Mouse (Mus musculus): ENCODE results near the gene Tbc1d22a. TPM values are rescaled to one million over a fixed set of nuclear protein-coding genes. Genes with fewer than 3 reads are reported as not detected.

The Tbc1d22a gene
- polyA plus RNA-seq, 1 experiment from 2014 or later = 11.6 TPM

- Histone ChIP-seq H3K4me2 (ENCODE audit: low read length) (no peak overlapping the region), H3K9ac (replicated peaks; ENCODE audit: low read depth, low read length) (no peak overlapping the region), H3K9me3 (ENCODE audit: control insufficient read depth, low read length) (no peaks in the 10 kb centered on the region), H3K27me3 (replicated peaks; ENCODE audit: control insufficient read depth, insufficient read depth, low read length) (no peaks in the 10 kb centered on the region), H3K4me1 (replicated peaks; ENCODE audit: control insufficient read depth, insufficient read depth, low read length) (peaks cover 34% of the 10 kb centered on the region), H3K27ac (ENCODE audit: low read length) (0 out of 2 replicates have a peak overlapping the region, but pooled peaks have one; percentile 33), H3K36me3 (ENCODE audit: control insufficient read depth, insufficient read depth) (no peaks in the 10 kb centered on the region), H3K4me3 (replicated peaks; ENCODE audit: low read length) (no peak overlapping the region)
- ATAC-seq = peak; percentile 51
- 20% methylated on average over 7 of the region's 7 CpGs for WGBS
Observed at GRCm38 (mm10) chr15:86330454-86330853, 116.2 kb downstream of the Tbc1d22a start.

GRCm38 (mm10) chr15:86331501-86332245 lies 117.4 kb downstream of the Tbc1d22a start:
- Histone ChIP-seq H3K4me3 (replicated peaks; ENCODE audit: low read length) (no peak overlapping the region), H3K36me3 (ENCODE audit: control insufficient read depth, insufficient read depth) (no peaks in the 10 kb centered on the region), H3K27ac (ENCODE audit: low read length) (no peak overlapping the region), H3K4me1 (replicated peaks; ENCODE audit: control insufficient read depth, insufficient read depth, low read length) (peaks cover 34% of the 10 kb centered on the region), H3K27me3 (replicated peaks; ENCODE audit: control insufficient read depth, insufficient read depth, low read length) (no peaks in the 10 kb centered on the region), H3K4me2 (ENCODE audit: low read length) (no peak overlapping the region), H3K9me3 (ENCODE audit: control insufficient read depth, low read length) (no peaks in the 10 kb centered on the region), H3K9ac (replicated peaks; ENCODE audit: low read depth, low read length) (no peak overlapping the region)
- WGBS = 72% methylated on average over 8 of the region's 8 CpGs
- ATAC-seq = no peak

GRCm38 (mm10) chr15:86333176-86333575 lies 118.9 kb downstream of the Tbc1d22a start:
- Histone ChIP-seq H3K4me3 (replicated peaks; ENCODE audit: low read length) (no peak overlapping the region), H3K9me3 (ENCODE audit: control insufficient read depth, low read length) (no peaks in the 10 kb centered on the region), H3K36me3 (ENCODE audit: control insufficient read depth, insufficient read depth) (no peaks in the 10 kb centered on the region), H3K4me1 (replicated peaks; ENCODE audit: control insufficient read depth, insufficient read depth, low read length) (peaks cover 34% of the 10 kb centered on the region), H3K27ac (ENCODE audit: low read length) (no peak overlapping the region), H3K4me2 (ENCODE audit: low read length) (no peak overlapping the region), H3K27me3 (replicated peaks; ENCODE audit: control insufficient read depth, insufficient read depth, low read length) (no peaks in the 10 kb centered on the region), H3K9ac (replicated peaks; ENCODE audit: low read depth, low read length) (no peak overlapping the region)
- ATAC-seq = no peak
- WGBS = 91% methylated on average over 4 of the region's 4 CpGs

GRCm38 (mm10) chr15:86333606-86334005 lies 119.3 kb downstream of the Tbc1d22a start:
- Histone ChIP-seq H3K9me3 (ENCODE audit: control insufficient read depth, low read length) (no peaks in the 10 kb centered on the region), H3K27ac (ENCODE audit: low read length) (no peak overlapping the region), H3K27me3 (replicated peaks; ENCODE audit: control insufficient read depth, insufficient read depth, low read length) (no peaks in the 10 kb centered on the region), H3K9ac (replicated peaks; ENCODE audit: low read depth, low read length) (no peak overlapping the region), H3K4me3 (replicated peaks; ENCODE audit: low read length) (no peak overlapping the region), H3K36me3 (ENCODE audit: control insufficient read depth, insufficient read depth) (no peaks in the 10 kb centered on the region), H3K4me2 (ENCODE audit: low read length) (no peak overlapping the region), H3K4me1 (replicated peaks; ENCODE audit: control insufficient read depth, insufficient read depth, low read length) (peaks cover 30% of the 10 kb centered on the region)
- no peak for ATAC-seq
- WGBS = 83% methylated on average over 2 of the region's 2 CpGs

- no peaks in the 10 kb centered on the region for H3K36me3 ChIP-seq (ENCODE audit: control insufficient read depth, insufficient read depth)
- ATAC-seq = no peak
- H3K4me2 ChIP-seq (ENCODE audit: low read length) = no peak overlapping the region
- H3K27me3 ChIP-seq (replicated peaks; ENCODE audit: control insufficient read depth, insufficient read depth, low read length) = no peaks in the 10 kb centered on the region
- H3K4me1 ChIP-seq (replicated peaks; ENCODE audit: control insufficient read depth, insufficient read depth, low read length) = peaks cover 29% of the 10 kb centered on the region
- H3K9me3 ChIP-seq (ENCODE audit: control insufficient read depth, low read length) = no peaks in the 10 kb centered on the region
- 100% methylated on average over 4 of the region's 4 CpGs for WGBS
- no peak overlapping the region for H3K27ac ChIP-seq (ENCODE audit: low read length)
- H3K9ac ChIP-seq (replicated peaks; ENCODE audit: low read depth, low read length) = no peak overlapping the region
- H3K4me3 ChIP-seq (replicated peaks; ENCODE audit: low read length) = no peak overlapping the region
Observed at GRCm38 (mm10) chr15:86334276-86334675, 120.0 kb downstream of the Tbc1d22a start.

- Histone ChIP-seq H3K27me3 (replicated peaks; ENCODE audit: control insufficient read depth, insufficient read depth, low read length) (no peaks in the 10 kb centered on the region), H3K27ac (ENCODE audit: low read length) (no peak overlapping the region), H3K36me3 (ENCODE audit: control insufficient read depth, insufficient read depth) (no peaks in the 10 kb centered on the region), H3K4me2 (ENCODE audit: low read length) (no peak overlapping the region), H3K4me3 (replicated peaks; ENCODE audit: low read length) (no peak overlapping the region), H3K9me3 (ENCODE audit: control insufficient read depth, low read length) (no peaks in the 10 kb centered on the region), H3K9ac (replicated peaks; ENCODE audit: low read depth, low read length) (no peak overlapping the region), H3K4me1 (replicated peaks; ENCODE audit: control insufficient read depth, insufficient read depth, low read length) (peaks cover 26% of the 10 kb centered on the region)
- WGBS = 50% methylated on average over 9 of the region's 9 CpGs
- ATAC-seq = no peak
Observed at GRCm38 (mm10) chr15:86334745-86335144, 120.5 kb downstream of the Tbc1d22a start.

- no peak for ATAC-seq
- 63% methylated on average over 1 of the region's 1 CpGs for WGBS
- Histone ChIP-seq H3K36me3 (ENCODE audit: control insufficient read depth, insufficient read depth) (no peaks in the 10 kb centered on the region), H3K27ac (ENCODE audit: low read length) (no peak overlapping the region), H3K9ac (replicated peaks; ENCODE audit: low read depth, low read length) (no peak overlapping the region), H3K4me2 (ENCODE audit: low read length) (no peak overlapping the region), H3K4me3 (replicated peaks; ENCODE audit: low read length) (no peak overlapping the region), H3K4me1 (replicated peaks; ENCODE audit: control insufficient read depth, insufficient read depth, low read length) (peaks cover 20% of the 10 kb centered on the region), H3K27me3 (replicated peaks; ENCODE audit: control insufficient read depth, insufficient read depth, low read length) (no peaks in the 10 kb centered on the region), H3K9me3 (ENCODE audit: control insufficient read depth, low read length) (no peaks in the 10 kb centered on the region)
Observed at GRCm38 (mm10) chr15:86335781-86336180, 121.5 kb downstream of the Tbc1d22a start.

- no peak overlapping the region for H3K9ac ChIP-seq (replicated peaks; ENCODE audit: low read depth, low read length)
- no peak overlapping the region for H3K4me2 ChIP-seq (ENCODE audit: low read length)
- H3K4me1 ChIP-seq (replicated peaks; ENCODE audit: control insufficient read depth, insufficient read depth, low read length) = peaks cover 12% of the 10 kb centered on the region
- no peak overlapping the region for H3K27ac ChIP-seq (ENCODE audit: low read length)
- no peak overlapping the region for H3K4me3 ChIP-seq (replicated peaks; ENCODE audit: low read length)
- no peak for ATAC-seq
- no peaks in the 10 kb centered on the region for H3K36me3 ChIP-seq (ENCODE audit: control insufficient read depth, insufficient read depth)
- 73% methylated on average over 10 of the region's 10 CpGs for WGBS
- H3K27me3 ChIP-seq (replicated peaks; ENCODE audit: control insufficient read depth, insufficient read depth, low read length) = no peaks in the 10 kb centered on the region
- H3K9me3 ChIP-seq (ENCODE audit: control insufficient read depth, low read length) = no peaks in the 10 kb centered on the region
Observed at GRCm38 (mm10) chr15:86337726-86338125, 123.5 kb downstream of the Tbc1d22a start.

- Histone ChIP-seq H3K9ac (replicated peaks; ENCODE audit: low read depth, low read length) (no peak overlapping the region), H3K4me3 (replicated peaks; ENCODE audit: low read length) (no peak overlapping the region), H3K27ac (ENCODE audit: low read length) (no peak overlapping the region), H3K4me2 (ENCODE audit: low read length) (no peak overlapping the region), H3K27me3 (replicated peaks; ENCODE audit: control insufficient read depth, insufficient read depth, low read length) (no peaks in the 10 kb centered on the region), H3K36me3 (ENCODE audit: control insufficient read depth, insufficient read depth) (no peaks in the 10 kb centered on the region), H3K9me3 (ENCODE audit: control insufficient read depth, low read length) (no peaks in the 10 kb centered on the region), H3K4me1 (replicated peaks; ENCODE audit: control insufficient read depth, insufficient read depth, low read length) (peaks cover 22% of the 10 kb centered on the region)
- ATAC-seq = no peak
- 80% methylated on average over 2 of the region's 2 CpGs for WGBS
Observed at GRCm38 (mm10) chr15:86339736-86340135, 125.5 kb downstream of the Tbc1d22a start.
